Mouse (Mus musculus) brain, embryonic 14.5 days (tissue): ENCODE measurements around the gene Wwox.

Experiments
- CTCF ChIP-seq: fragments of 200-500 bp; IDR thresholded peaks from 2 replicates; pipeline ENCODE4 v1.5.1; 2012; ENCODE audit warnings: inconsistent platforms, mild to moderate bottlenecking, moderate library complexity, borderline replicate concordance; ENCODE audit not compliant: insufficient read depth, insufficient read length; ENCODE audit errors: extremely low read depth
- POLR2A ChIP-seq: fragments of 200-500 bp; IDR thresholded peaks from 2 replicates; pipeline ENCODE4 v1.6.1; 2012; ENCODE audit warnings: mild to moderate bottlenecking, inconsistent platforms, borderline replicate concordance; ENCODE audit not compliant: poor library complexity, insufficient read depth, insufficient read length, severe bottlenecking; ENCODE audit errors: extremely low read depth

- TF ChIP-seq POLR2A (no peak), CTCF (no peak)
Measured at GRCm38 (mm10) chr8:114880475-114881135, 441.1 kb downstream of the Wwox start.
